In the genomic region with DNA sequence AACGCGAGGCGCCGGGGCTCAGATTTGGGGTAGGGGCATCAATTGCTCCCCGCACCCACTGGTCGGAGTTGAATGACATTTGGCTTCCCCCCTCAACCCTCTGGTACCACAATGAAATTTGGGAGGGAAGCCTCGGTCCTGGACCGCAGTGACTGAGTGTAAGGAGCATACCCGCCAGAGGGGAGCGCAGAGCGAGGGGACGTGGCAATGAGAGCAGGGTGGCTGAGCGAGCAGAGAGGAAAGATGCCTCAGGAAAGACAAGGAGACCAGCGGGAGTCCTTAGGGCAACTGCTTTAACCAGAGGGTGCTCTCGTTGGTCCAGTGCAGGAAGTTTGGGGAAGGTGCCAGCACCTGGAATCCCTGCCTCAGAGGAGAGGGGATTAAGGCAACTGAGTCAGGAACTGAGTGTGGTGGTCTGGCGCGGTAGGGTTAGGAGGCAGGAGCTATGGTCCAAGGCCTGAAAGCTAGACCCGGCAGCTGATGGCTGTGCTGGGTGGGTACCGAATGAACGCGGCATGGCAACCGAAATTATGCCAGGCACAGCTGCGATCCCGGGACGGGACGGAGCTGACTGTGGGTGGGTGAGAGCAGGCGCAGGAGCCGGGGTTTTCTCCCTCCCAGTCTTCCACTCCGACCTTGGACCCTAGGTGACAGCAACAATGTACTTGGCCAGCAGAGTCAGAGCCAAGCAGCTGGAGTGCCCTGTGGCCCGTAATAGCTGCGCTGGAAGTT, we compare ENCODE assay signal across 8 mouse cellular contexts. TPM values are rescaled to one million over a fixed set of nuclear protein-coding genes. Genes with fewer than 3 reads are reported as not detected.
DNase-seq lines count a peak whose midpoint lies in the region; ATAC-seq and TF ChIP-seq lines count a peak whose summit lies in the region.

No protein-coding gene starts in this region.

- H3K27ac ChIP-seq in cerebellum, adult 2 months (ENCODE audit: insufficient read depth, low read length), result peak overlapping the region; percentile 73
- H3K27ac ChIP-seq in heart, adult 2 months, result peak overlapping the region; percentile 47
- H3K27ac ChIP-seq in kidney, embryonic 15.5 days, result peak overlapping the region; percentile 85
- peak overlapping the region; percentile 79 for H3K27ac ChIP-seq in midbrain, embryonic 10.5 days (replicated peaks)

- 3% methylated on average over 31 of the region's 31 CpGs for WGBS in lung, adult 2 months
- 3% methylated on average over 31 of the region's 31 CpGs for WGBS in cerebellum, adult 2 months
- WGBS in heart, adult 2 months, result 3% methylated on average over 31 of the region's 31 CpGs
- 2% methylated on average over 31 of the region's 31 CpGs for WGBS in kidney, embryonic 15.5 days
- WGBS in midbrain, embryonic 10.5 days, result 2% methylated on average over 31 of the region's 31 CpGs

- no peaks in the 10 kb centered on the region for H3K27me3 ChIP-seq in cerebellum, adult 2 months (ENCODE audit: control insufficient read depth, insufficient read depth, low read length)
- H3K27me3 ChIP-seq in heart, adult 2 months (ENCODE audit: control insufficient read depth, insufficient read depth, low read length), result peaks cover 3% of the 10 kb centered on the region; the same call in 1 of the 2 replicates
- H3K27me3 ChIP-seq in kidney, embryonic 15.5 days, result peaks cover 51% of the 10 kb centered on the region
- H3K27me3 ChIP-seq in midbrain, embryonic 10.5 days (ENCODE audit: low read depth, poor library complexity, severe bottlenecking), result peaks cover 77% of the 10 kb centered on the region

- peak; percentile 10 for ATAC-seq in kidney, embryonic 15.5 days (replicated peaks; ENCODE audit: low FRiP score)

- TF ChIP-seq CTCF in lung, adult 2 months (IDR thresholded peaks at IDR 0.05; ENCODE audit: insufficient read depth, low read length), result no peak
- peak; percentile 16; the same call in 1 of the 2 replicates for TF ChIP-seq CTCF in cerebellum, adult 2 months (IDR thresholded peaks at IDR 0.05; ENCODE audit: borderline replicate concordance, insufficient read depth, low read depth, low read length)
- TF ChIP-seq CTCF in heart, adult 2 months (IDR thresholded peaks at IDR 0.05), result no peak; the same call in 1 of the 2 replicates

- intact Hi-C loops in heart, adult 2 months (cut with DNase I), result no loop called here

- peak overlapping the region; percentile 83 for H3K4me2 ChIP-seq in kidney, embryonic 15.5 days

- H3K9ac ChIP-seq in heart, adult 2 months (ENCODE audit: low read depth, low read length), result peak overlapping the region; percentile 74
- H3K9ac ChIP-seq in kidney, embryonic 15.5 days, result peak overlapping the region; percentile 59

- TF ChIP-seq POLR2A in lung, adult 2 months (IDR thresholded peaks at IDR 0.05; ENCODE audit: borderline replicate concordance, extremely low read depth, low read depth, low read length), result no peak
- 0 out of 2 replicates have a peak, but pooled peaks have one; percentile 25 for TF ChIP-seq POLR2A in cerebellum, adult 2 months (IDR thresholded peaks at IDR 0.05; ENCODE audit: borderline replicate concordance, insufficient read depth, low read length)
- TF ChIP-seq POLR2A in heart, adult 2 months (IDR thresholded peaks at IDR 0.05; ENCODE audit: insufficient read depth, low read depth, low read length), result 0 out of 2 replicates have a peak, but pooled peaks have one; percentile 5

- no peaks in the 10 kb centered on the region for H3K9me3 ChIP-seq in kidney, embryonic 15.5 days (replicated peaks)
- H3K9me3 ChIP-seq in midbrain, embryonic 10.5 days (replicated peaks), result no peaks in the 10 kb centered on the region

- H3K4me1 ChIP-seq in lung, adult 2 months (ENCODE audit: control insufficient read depth, insufficient read depth, low read length), result peaks cover 11% of the 10 kb centered on the region
- peaks cover 18% of the 10 kb centered on the region; the same call in 1 of the 2 replicates for H3K4me1 ChIP-seq in cerebellum, adult 2 months (ENCODE audit: control insufficient read depth, insufficient read depth, low read length)
- H3K4me1 ChIP-seq in heart, adult 2 months (ENCODE audit: control insufficient read depth, insufficient read depth, low read length), result peaks cover 2% of the 10 kb centered on the region
- H3K4me1 ChIP-seq in kidney, embryonic 15.5 days, result peaks cover 49% of the 10 kb centered on the region
- H3K4me1 ChIP-seq in midbrain, embryonic 10.5 days, result peaks cover 37% of the 10 kb centered on the region

- peak overlapping the region; percentile 9 for H3K4me3 ChIP-seq in lung, adult 2 months (replicated peaks; ENCODE audit: extremely low read depth, low read depth, low read length)
- H3K4me3 ChIP-seq in cerebellum, adult 2 months (replicated peaks; ENCODE audit: insufficient read depth, low read depth, low read length), result peak overlapping the region; percentile 60
- H3K4me3 ChIP-seq in heart, adult 2 months, result peak overlapping the region; percentile 28
- H3K4me3 ChIP-seq in kidney, embryonic 15.5 days (replicated peaks), result peak overlapping the region; percentile 53
- peak overlapping the region; percentile 59 for H3K4me3 ChIP-seq in midbrain, embryonic 10.5 days

- no peaks in the 10 kb centered on the region for H3K36me3 ChIP-seq in heart, adult 2 months (ENCODE audit: control insufficient read depth, insufficient read depth, low read length)
- peaks cover 49% of the 10 kb centered on the region for H3K36me3 ChIP-seq in kidney, embryonic 15.5 days
- H3K36me3 ChIP-seq in midbrain, embryonic 10.5 days, result peaks cover 52% of the 10 kb centered on the region

- TF ChIP-seq EP300 in heart, adult 2 months (IDR thresholded peaks at IDR 0.05; ENCODE audit: insufficient read depth, low read depth, low read length), result no peak

- DNase-seq in lung, adult 2 months, result peak; percentile 25
- no peak for DNase-seq in lung, adult 18-20 months
- DNase-seq in cerebellum, adult 2 months, result peak; percentile 64 to 73
- DNase-seq in heart, adult 2 months, result peak in 1 of 2 experiments; percentile 61
- peak; percentile 59 for DNase-seq in midbrain, embryonic 10.5 days (ENCODE audit: low spot score)
- DNase-seq in left cerebral cortex, adult 11 months (ENCODE audit: low spot score), result no peak
- DNase-seq in left cerebral cortex, adult 9 months (ENCODE audit: low spot score in 2 of 2), result no peak

- H3K79me2 ChIP-seq in heart, adult 2 months (replicated peaks; ENCODE audit: control insufficient read depth, insufficient read depth, low read length), result no peaks in the 10 kb centered on the region

RNA-seq across cellular contexts. Expression of a gene that starts 0.4 kb away (rescaled TPM):
- polyA plus RNA-seq in lung, adult 2 months (2012; rRNA removed), result 30.8 and 42.7 TPM in 2 replicates
- polyA plus RNA-seq in cerebellum, adult 2 months (2012; rRNA removed), result 38.1 and 39.4 TPM in 2 replicates
- 1 to 10 TPM; 7.3 to 7.5 TPM for total RNA-seq in heart, adult 2 months (2021)
- polyA plus RNA-seq in heart, adult 2 months (2012; rRNA removed), result 20.7 and 27.0 TPM in 2 replicates
- 51.7 and 68.7 TPM in 2 replicates for polyA plus RNA-seq in kidney, embryonic 15.5 days (2015; fragmentation: Nextera tagmentation; extraction: Ambion mirVana)
- polyA plus RNA-seq in midbrain, embryonic 10.5 days (2016; fragmentation: Nextera tagmentation; extraction: Ambion mirVana), result 4.7 TPM in 2 replicates

RNA-seq across cellular contexts. Expression of a gene that starts 8.4 kb away (rescaled TPM):
- polyA plus RNA-seq in lung, adult 2 months (2012; rRNA removed), result not detected in 2 replicates
- not detected in 2 replicates for polyA plus RNA-seq in cerebellum, adult 2 months (2012; rRNA removed)
- not detected for total RNA-seq in heart, adult 2 months (2021)
- polyA plus RNA-seq in heart, adult 2 months (2012; rRNA removed), result not detected in 2 replicates
- not detected in 2 replicates for polyA plus RNA-seq in kidney, embryonic 15.5 days (2015; fragmentation: Nextera tagmentation; extraction: Ambion mirVana)
- polyA plus RNA-seq in midbrain, embryonic 10.5 days (2016; fragmentation: Nextera tagmentation; extraction: Ambion mirVana), result not detected in 2 replicates

RNA-seq across cellular contexts. Expression of a gene that starts 15.4 kb away (rescaled TPM):
- polyA plus RNA-seq in lung, adult 2 months (2012; rRNA removed), result 90.1 and 92.0 TPM in 2 replicates
- polyA plus RNA-seq in cerebellum, adult 2 months (2012; rRNA removed), result 146 and 152 TPM in 2 replicates
- total RNA-seq in heart, adult 2 months (2021), result 10 to 100 TPM; 24.9 to 25.7 TPM
- 35.8 and 38.2 TPM in 2 replicates for polyA plus RNA-seq in heart, adult 2 months (2012; rRNA removed)
- 25.8 and 30.2 TPM in 2 replicates for polyA plus RNA-seq in kidney, embryonic 15.5 days (2015; fragmentation: Nextera tagmentation; extraction: Ambion mirVana)
- 22.0 and 22.5 TPM in 2 replicates for polyA plus RNA-seq in midbrain, embryonic 10.5 days (2016; fragmentation: Nextera tagmentation; extraction: Ambion mirVana)

RNA-seq across cellular contexts. Expression of a gene that starts 29.0 kb away (rescaled TPM):
- 21.3 and 29.1 TPM in 2 replicates for polyA plus RNA-seq in lung, adult 2 months (2012; rRNA removed)
- 57.8 and 63.7 TPM in 2 replicates for polyA plus RNA-seq in cerebellum, adult 2 months (2012; rRNA removed)
- 10 to 100 TPM; 29.3 to 30.2 TPM for total RNA-seq in heart, adult 2 months (2021)
- polyA plus RNA-seq in heart, adult 2 months (2012; rRNA removed), result 17.4 and 20.5 TPM in 2 replicates
- polyA plus RNA-seq in kidney, embryonic 15.5 days (2015; fragmentation: Nextera tagmentation; extraction: Ambion mirVana), result 63.4 and 64.8 TPM in 2 replicates
- 79.6 and 82.3 TPM in 2 replicates for polyA plus RNA-seq in midbrain, embryonic 10.5 days (2016; fragmentation: Nextera tagmentation; extraction: Ambion mirVana)

RNA-seq across cellular contexts. Expression of a gene that starts 40.5 kb away (rescaled TPM):
- 10.6 and 11.8 TPM in 2 replicates for polyA plus RNA-seq in lung, adult 2 months (2012; rRNA removed)
- 112 and 114 TPM in 2 replicates for polyA plus RNA-seq in cerebellum, adult 2 months (2012; rRNA removed)
- 1 to 10 TPM; 1.2 to 1.5 TPM for total RNA-seq in heart, adult 2 months (2021)
- polyA plus RNA-seq in heart, adult 2 months (2012; rRNA removed), result 3.5 and 3.9 TPM in 2 replicates
- polyA plus RNA-seq in kidney, embryonic 15.5 days (2015; fragmentation: Nextera tagmentation; extraction: Ambion mirVana), result 4.9 and 5.3 TPM in 2 replicates
- polyA plus RNA-seq in midbrain, embryonic 10.5 days (2016; fragmentation: Nextera tagmentation; extraction: Ambion mirVana), result 0.98 and 1.1 TPM in 2 replicates

Comparison
In these comparisons a context has a peak if more than half of its experiments do, and no peak if none do; other contexts are left out.
1. DNase-seq: peak in lung, adult 2 months (single experiment), cerebellum, adult 2 months (2 of 2) and midbrain, embryonic 10.5 days (single experiment); none in lung, adult 18-20 months (0 of 2), left cerebral cortex, adult 11 months (single experiment) and left cerebral cortex, adult 9 months (0 of 2).
2. H3K4me3 ChIP-seq: peak in every context shown above with its lines; median percentile 60 in cerebellum, adult 2 months; 59 in midbrain, embryonic 10.5 days; 53 in kidney, embryonic 15.5 days; 28 in heart, adult 2 months; 9 in lung, adult 2 months.
3. Peak in every context shown above with its lines, with median percentiles within 50 percentile points of each other: H3K27ac ChIP-seq.